Mouse (Mus musculus) liver, embryonic 14.5 days (tissue): Measurements from ENCODE around the gene Ret.

Source experiments
- CTCF ChIP-seq: IDR thresholded peaks from 2 replicates; pipeline ENCODE4 v1.5.1; 2016; ENCODE audit warnings: antibody characterized with exemption, low read depth, control low read depth
- EP300 ChIP-seq: IDR thresholded peaks from 2 replicates; pipeline ENCODE4 v1.6.1; 2016; ENCODE audit warnings: antibody characterized with exemption, low read depth

DNA sequence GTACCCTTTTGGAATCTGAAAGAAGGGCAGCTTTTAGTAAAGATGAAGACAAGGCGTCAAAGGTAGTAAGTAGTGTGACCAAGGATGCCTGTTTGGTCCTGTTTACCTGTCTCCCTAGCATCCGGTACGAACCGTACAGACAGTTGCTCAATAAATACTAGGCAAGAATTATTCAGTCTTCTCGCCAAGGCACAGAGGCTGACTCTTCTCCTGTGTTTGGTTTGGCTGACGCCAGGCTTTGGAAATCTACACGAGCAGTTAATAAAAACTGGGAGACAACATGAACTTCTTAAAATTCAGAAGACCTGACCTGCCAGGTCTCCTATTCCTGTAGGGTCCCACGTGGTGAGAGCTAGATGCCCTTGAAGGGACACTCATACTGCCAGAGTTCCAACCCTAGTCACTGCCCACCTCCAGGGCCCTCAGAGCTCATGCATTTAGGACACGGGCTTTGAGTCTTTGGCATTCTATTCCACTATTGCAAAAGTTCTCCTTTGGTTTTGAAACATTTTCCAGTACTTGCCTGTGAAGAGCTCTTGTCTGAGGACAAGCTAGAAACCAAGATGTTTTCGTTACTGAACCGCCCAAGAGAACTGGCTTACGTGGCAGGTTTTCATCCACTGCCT, 34.9 kb downstream of the Ret start:
- TF ChIP-seq EP300 (no peak), CTCF (no peak)
